Mouse (Mus musculus): ENCODE measurements around the gene Gm2310.

DNA sequence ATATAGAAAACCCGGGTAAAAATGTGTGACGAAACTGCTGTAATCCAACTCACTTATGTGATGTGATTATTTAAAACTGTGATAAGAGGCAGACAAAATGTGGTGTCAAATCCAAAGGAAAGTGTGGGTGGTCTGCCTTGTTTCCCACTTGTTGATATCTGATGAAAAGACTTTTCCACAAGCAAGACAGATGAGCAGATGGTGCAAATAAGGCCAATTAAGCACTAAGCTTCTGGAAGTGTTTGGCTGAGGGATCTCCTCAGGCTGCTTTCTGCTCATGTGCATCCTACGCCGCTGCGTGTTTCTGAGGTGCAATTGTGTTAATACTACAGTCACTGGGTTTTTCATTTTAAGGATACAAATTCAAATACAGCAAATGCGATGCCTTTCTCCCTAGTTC is 34.5 kb downstream of the Gm2310 start:
- no peak for TF ChIP-seq CTCF (IDR thresholded peaks at IDR 0.05; ENCODE audit: extremely low read depth, insufficient read depth, insufficient read length, insufficient replicate concordance)
- TF ChIP-seq POLR2A (IDR thresholded peaks at IDR 0.05; ENCODE audit: low read depth, low read length): no peak

Measured in spleen, adult 2 months (tissue).